Mouse (Mus musculus) skeletal muscle tissue, adult 2 months (tissue): ENCODE results near the gene Rex1bd.
"Not testable (repeated sequence)": the region's sequence is repeated elsewhere in the genome, so short reads cannot be mapped to it uniquely, and the experiment has no call there.

Source experiments
- DNase-seq: peaks from one replicate; pipeline ENCODE4 v3.0.0-alpha.2; 2012; ENCODE audit warnings: low read depth, low spot score

Gene Rex1bd

DNA sequence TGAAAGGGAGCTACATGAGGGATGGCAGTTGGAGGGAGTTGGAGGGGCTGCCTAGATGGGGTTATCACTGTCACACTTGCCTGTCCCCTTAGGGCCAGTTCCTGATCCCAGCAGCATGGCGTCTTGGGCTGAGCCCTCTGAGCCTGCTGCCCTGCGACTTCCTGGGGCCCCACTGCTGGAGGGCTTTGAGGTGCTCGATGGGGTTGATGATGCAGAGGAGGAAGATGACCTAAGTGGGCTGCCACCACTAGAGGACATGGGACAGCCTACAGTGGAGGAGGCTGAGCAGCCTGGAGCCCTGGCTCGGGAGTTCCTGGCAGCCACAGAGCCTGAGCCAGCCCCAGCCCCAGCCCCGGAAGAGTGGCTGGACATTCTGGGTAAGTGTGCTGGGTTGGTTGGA lies 22.7 kb upstream of the Rex1bd start:
- no peak for DNase-seq

DNA sequence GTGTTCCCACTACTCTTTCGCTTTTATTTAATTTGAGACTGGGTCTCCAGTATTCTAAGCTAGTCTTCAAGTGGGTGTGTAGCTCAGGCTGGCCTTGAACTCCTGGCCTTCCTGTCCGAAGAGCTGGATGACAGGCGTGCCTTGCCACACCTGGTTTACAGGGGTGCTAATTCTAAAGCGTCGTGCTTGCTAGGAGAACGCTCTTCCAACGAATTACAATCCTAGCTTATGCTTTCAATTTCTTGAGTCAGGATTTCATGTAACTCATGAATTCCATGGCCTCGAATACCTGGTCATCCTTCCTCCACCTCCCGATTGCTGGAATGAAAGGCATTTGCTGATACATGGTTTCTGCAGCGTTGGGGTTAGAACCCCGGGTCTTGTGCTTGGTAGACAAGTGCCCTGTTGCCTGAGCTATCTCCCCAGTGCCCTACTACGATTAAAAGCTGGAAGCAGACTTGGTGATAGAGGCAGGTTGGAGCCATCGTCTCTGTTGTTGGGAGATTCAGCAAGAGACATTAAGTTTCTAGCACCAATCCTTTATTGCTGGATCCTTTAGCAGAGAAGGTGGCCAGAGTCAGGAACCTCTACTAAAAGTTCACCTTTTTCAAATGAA lies 21.7 kb upstream of the Rex1bd start:
- DNase-seq = no peak

DNA sequence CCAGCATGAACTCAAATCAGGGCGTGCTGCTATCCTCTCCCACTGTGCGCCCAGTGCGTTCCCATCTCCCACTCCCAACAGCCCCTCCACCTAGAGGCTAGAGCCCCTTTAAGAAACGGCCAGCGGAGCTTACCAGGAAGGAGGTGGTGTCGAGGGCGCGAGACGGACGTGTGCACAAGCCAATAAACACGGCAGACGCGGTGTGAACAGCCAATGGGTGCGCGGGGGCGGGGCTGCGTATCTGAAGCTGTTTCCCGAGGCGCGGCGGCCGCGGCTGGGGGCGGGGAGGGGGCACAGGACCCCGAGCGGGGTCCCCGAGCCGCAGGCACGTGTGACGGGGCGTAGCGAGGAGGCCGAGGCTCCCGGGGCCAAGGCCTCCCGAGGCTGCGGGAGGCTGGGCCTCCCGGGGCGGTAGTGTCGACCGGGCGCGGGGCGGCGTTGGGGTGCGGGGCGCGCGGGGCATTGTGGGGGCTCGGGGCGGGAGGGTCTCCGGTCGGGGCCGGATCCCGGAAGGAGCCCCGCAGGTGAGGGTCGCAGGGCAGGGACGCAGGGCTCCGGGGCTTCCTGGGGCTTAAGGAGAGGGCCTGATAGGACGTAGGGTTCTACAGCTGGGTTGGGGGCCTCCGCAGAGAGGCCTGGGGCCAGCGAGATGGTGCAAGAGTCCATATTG lies 21.1 kb upstream of the Rex1bd start, which contains the start of the genes Fkbp8 and Kxd1:
Gene Fkbp8, plus strand, starts transcription at position 213 of the 670 bp plus-strand sequence.
Gene Kxd1, minus strand, starts transcription at position 445 of the 670 bp plus-strand sequence.
- DNase-seq = peak; percentile 93

DNA sequence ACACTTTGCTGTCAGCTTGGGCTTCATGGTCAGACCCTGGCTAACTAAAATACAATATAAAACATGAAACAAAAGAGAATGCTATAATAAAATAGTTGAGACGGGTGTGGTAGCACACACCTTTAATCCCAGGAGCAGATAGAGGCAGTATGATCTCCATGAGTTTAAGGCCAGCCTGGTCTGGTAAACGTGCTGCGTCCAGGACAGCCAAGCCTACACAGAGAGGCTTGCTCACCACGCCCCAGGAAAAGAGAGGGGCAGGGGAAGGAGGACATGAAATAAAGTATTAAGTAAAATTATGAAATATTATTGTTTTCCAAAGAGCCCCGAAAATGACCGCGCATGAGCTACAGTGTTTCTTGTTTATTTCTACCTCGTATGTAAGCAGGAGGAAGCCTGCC lies 20.6 kb upstream of the Rex1bd start:
- DNase-seq = no peak

DNA sequence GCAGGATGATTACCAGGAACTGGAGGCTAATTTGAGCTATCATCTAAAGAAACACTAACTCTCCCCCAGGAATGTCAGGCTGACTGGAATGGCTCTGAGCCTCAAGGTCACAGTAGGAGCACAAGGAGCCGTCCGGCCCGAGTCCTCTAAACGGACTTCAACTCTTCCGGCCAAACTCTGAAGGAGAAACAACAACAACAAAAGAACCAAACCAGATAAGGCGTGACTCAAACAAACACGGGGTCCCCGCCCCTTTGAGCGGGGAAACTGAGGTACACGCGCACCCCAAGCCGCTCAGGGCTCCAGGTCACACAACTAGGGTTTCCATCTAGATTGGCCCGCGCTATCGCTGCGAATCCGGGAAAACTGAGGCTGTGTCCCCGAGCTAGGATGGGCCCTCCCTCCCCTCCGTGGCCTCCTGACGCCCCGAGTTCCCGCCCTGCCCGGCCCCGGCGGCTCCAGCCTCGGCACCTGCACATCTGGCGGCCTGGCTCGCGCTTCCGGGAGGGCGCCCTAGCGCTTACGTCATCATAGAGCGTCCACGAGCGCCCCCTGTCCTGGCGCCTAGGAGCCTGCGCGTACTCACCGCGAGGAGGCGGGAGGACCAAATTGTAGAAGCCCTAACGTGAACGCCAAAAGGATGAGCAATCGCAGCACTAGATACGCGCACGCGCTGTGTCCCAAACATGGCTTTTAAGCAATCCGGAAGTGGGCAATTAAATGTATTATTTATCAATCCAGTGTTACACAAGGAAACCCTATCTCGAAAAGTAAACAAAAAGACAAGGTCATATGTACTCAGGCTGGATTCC lies 16.2 kb upstream of the Rex1bd start:
- peak; percentile 97 for DNase-seq

DNA sequence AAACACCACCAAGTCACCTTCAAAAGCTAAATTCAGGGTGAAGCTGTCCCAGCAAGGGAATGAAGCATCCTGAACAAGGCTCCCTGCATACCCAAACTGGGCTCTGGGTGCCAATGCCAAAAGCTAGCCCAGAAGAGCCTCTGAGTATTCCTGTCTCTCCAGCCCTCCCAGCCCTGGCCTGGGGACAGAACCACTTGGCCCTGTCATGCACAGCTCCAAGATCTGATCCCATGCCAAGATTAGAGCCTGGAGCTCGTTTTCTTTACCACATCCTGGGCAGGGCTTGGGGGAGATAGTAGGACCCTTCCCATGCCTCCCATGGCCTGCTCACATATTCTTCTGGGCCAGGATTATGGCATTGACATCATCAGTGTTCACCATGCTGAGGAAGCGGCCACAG lies 13.1 kb upstream of the Rex1bd start:
- no peak for DNase-seq

DNA sequence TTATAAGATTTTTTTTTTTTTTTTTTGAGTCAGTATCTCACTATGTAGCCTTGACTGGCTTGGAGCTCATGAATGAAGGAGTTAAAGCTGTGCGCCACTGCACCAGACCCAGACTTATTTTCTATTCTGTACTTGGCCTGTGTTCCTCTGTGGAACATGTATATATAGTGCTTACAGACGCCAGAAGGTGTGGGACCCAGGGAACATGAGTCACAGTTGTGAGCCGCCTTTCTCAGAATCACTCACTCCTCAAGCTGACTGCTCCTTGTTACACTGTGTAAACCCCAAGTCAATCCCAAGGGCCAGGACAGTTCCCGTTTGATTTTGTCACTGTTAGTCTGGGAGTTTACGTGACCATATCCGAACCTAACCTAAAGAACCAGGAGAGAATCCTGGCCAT lies 12.5 kb upstream of the Rex1bd start:
- DNase-seq = no peak

DNA sequence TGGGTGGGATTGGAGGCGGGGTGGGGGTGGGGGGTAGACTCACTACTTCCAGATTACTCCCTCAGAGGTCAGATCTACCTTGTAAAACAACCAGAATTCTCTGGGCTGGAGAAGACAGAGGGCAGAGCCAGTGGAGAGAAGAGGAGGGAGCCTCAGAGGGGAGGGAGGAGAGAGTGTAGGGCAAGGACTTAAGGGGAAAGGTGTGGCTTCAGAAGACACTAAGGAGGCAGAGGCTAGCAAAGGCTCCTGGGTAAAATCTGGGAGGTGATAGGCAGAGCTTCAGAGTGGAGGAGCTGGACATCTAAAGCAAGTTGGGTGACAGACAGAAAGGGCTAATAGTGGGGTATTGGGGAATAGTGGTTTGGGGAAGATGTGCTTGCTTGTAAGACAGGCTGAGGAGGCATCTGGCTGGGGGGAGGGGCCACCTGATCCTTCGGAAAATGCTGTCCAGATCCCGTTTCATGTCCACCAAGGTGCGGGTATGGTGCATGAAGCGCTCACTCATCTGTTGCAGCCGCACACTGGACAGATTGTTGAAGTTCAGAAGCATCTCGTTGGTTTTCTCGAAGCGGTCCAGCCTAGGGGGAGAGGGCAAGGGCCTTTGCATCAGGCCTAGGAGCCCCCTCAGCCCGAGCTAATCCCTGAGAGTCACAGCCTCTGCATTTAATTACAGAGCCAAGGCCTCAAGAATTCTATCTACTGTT lies 11.5 kb upstream of the Rex1bd start:
- no peak for DNase-seq

DNA sequence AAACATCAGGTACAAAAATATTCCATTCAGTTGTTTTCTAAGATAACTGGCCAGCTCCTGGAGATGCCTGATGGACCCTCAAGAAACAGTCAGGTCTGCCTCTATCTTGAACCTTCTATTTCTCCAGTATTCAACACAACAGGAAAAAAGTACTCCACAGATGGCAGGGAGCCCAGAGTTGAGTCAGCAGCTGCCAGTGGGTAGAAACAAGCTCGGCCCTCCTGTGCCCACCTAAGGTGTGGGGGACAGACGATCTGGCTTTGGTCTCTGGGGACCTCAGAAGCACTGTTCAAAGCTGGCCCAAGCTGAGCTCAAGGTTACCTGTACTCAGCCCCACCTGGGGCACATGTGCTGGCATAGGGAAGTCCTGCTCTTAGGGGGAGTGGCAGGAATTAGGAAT lies 6.9 kb upstream of the Rex1bd start:
- no peak for DNase-seq

DNA sequence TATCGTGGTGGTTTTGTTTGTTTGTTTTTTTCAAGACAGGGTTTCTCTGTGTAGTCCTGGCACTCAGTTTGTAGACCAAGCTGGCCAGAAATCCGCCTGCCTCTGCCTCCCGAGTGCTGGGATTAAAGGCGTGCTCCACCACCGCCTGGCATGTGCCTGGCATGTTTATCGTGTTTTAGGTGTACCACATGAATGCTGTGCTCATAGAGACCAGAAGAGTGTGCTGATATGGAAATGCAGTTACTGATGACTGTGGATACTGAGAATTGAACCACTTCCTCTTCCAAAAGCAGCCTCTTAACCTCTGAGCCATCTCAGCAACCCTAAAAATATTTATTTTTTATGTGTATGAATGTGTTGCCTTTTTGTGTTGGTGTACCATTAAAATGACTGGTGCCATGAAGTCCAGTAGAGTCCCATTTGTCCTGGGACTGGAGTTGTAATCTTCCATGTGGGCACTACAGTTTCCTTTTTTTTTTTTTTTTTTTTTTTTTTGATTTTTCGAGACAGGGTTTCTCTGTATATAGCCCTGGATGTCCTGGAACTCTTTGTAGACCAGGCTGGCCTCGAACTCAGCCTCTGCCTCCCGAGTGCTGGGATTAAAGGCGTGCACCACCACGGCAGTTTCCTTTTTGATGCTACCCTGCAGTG lies 5.8 kb upstream of the Rex1bd start:
- no peak for DNase-seq

DNA sequence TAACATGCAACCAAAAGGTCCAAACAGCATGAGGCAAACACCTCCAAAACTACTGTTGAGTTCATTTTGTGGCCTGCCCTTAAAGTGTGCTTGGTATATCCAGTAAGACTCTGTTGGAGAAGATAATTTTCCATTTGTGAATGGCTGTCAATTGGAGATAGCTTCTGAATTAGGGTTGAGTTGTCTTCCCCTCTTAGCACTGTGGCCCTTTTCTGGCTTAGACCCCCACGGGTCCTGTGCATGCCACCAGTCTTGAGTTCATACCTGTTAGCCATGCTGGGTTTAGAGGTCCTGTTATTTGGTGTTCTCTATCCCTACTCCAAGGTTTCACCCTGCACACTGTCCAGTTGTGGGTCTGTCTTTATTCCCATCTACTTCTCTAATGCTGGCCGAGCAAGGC lies 5.2 kb upstream of the Rex1bd start:
- no peak for DNase-seq

DNA sequence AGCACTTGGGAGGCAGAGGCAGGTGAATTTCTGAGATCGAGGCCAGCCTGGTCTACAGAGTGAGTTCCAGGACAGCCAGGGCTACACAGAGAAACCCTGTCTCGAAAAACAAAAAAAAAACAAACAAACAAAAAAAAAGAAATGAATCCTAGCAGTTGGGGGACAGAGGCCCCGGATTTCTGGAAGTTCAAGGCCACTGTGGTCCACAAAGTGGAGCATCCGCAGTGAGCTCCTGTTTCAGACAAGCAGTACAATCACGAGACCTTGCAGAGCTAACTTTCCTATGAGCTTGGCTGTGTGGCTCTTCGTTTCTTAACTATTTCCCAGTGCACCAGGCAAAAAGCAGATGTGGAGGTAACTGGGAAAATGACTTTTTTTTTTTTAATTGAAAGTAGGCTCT lies 4.6 kb upstream of the Rex1bd start:
- DNase-seq = not testable (repeated sequence)

DNA sequence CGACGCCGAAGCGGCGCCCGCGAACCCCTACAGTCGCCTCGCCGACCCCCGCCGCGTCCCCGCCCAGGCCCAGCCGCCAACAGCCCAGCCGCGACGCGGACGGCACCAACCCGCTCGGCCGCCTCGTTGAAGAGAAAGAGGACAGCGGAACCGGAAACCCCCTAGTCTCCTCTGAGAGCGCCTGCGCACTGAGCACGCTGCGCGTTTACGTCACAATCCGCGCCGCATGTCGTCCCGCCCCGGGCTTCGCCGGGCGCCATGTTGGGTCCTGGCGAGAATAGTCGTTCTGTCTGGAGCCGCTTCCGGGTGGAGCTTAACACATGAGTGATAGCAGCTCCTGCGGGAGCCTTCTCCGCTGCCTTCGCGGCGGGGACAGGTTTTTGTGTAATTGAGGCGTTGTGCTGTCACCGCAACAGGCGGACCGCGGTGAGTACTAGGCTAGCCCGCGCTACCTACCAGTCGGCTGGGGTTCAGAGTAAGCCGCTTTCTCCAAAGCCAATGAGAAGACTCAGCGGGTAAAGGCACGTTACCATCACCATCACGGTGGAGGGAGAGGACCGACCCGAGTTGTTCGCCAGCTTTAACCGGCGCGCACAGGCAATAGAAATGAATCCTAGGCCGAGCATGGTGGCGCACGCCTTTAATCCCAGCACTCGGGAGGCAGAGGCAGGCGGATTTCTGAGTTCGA lies 3.8 kb upstream of the Rex1bd start, which contains the start of gene Uba52:
Gene Uba52, minus strand, starts transcription at position 574 of the 688 bp plus-strand sequence.
- peak; percentile 96 for DNase-seq

DNA sequence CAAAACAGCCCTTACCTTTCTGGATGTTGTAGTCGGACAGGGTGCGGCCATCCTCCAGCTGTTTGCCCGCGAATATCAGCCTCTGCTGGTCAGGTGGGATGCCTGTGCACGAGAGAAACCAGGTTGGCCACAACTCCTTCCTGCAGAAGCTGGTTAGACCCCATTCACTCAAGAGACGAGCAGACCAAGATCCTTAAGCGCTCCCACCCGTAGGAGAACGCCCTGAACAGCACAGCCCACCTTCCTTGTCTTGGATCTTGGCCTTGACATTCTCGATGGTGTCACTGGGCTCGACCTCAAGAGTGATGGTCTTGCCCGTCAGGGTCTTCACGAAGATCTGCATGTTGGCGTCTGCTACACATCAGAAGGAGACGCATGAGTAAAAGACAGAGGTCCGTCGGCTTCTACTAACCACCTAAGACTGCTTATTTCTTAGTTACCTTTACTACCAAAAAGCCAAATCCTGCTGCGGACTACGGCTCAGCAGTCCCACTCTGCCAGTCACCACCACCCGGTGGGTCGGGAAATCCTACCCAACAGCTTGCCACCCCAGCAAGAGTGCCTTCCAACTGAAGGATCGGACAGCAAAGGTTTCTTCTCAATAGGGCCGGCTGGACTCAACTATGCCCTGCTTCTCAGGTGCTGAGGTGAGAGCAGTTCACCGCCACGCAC lies 2.9 kb upstream of the Rex1bd start:
- no peak for DNase-seq

DNA sequence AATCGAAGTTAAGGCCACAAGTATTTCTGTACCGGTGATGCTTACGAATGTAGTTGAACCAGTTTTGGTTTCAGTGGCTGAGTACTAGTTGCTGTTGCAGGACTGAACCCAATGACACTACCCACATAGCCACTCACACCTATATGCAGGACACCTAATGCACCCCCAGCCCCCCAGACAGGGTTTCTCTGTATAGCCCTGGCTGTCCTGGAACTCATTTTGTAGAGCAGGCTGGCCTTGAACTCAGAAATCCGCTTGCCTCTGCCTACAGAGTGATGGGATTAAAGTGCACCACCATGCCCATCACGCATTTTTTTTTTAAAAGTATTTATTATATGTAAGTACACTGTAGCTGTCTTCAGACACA lies 458 bp upstream of the Rex1bd start:
- DNase-seq = no peak

DNA sequence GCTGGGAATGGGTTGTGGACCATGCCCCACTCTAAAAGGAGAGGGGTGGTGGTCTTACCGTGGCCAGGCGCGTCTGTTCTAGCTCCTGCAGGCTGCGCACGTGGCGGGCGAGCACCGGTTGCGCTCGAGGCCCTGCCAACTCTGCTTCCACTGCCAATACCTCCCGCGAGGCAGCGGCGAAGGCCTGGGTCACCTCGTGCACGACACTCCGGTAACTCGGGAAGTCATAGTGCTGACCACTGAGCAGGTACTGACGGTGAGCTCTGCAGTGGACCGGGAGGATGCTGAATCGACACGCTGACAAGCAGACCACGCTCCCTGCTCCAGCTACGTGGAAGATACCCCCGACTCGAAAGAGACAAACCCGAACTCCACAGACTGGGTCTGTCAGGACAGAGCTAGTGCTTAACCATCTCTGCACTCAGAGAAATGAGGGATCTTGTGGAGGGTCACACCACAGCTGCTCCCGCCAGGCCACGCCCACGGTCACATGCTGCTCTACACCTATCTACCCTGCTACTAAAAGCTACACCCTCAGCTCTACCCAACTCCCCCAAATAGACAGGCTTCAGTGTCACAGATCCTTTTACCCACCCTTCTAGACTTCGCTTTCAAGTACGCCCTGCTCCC lies 739 bp downstream of the Rex1bd start:
- no peak for DNase-seq

DNA sequence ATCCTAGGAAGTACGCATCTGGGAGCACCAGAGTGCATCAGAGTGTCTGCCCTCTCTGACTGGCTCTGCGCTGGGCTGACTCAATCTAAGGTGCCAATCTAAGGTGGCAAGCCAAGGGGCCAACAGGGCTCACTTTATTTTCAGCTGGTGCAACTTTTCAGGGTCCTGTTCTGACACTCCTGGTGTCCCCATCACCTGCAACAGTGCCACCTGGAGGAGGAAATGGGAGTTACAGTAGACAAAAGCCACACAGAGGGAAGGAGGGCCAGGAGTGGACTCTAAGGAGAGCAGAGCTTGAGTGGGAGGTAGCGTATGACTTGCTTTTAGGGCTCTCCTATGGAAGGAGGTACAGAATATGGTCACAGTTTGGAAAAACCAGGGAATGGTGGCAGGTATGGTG lies 1.7 kb downstream of the Rex1bd start:
- peak; percentile 70 for DNase-seq

DNA sequence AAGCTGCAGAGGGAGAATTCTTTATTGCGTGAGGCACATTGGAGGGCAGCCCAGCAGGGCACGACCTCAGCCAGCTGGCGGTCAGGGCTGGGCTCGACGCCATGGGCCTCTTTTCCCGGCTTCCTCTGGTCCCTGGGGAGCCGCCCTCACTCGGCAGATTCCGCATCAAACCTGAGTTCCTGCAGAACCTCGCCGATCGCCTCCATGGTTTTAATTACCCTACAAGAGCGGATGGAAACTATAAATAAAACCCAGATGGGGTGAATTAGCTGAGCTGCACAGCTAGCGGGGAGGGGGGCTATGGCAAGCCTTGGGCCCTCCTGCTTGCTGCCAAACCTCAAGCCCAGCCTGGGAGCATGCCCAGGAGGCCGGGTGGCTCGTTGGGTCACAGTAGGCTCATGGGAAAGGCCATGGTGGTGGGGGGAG lies 2.2 kb downstream of the Rex1bd start:
- peak; percentile 80 for DNase-seq

DNA sequence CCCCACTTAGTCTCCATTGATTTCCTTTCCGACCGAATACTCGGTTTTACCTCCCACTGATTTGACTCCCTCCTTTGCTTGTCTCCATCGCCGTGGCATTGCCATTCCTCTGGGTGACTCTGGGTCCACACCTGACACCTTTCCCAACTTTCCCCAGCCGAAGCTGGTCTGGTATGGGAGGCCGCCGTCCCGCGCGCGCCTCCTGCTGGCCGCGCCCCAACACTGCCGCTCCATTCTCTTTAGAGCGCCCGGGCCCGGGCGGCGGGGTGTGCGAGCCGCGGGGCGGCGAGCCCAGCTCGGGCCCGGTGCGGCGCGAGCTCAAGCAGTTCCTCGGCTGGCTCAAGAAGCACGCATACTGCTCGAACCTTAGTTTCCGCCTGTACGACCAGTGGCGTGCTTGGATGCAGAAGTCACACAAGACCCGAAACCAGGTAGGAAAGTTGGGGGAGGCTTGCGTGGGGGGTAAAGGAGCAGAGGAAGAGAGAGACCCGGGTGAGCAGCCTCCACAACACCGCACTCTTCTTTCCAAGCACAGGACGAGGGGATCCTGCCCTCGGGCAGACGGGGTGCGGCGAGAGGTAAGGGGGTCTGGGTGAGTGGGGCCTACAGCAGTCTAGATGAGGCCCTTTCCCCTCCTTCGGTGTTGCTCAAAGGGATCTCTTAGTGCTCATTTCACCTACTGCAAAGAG lies 3.3 kb downstream of the Rex1bd start:
- DNase-seq = peak; percentile 61
